Mouse (Mus musculus): ENCODE results near the gene Flvcr1. TPM values are rescaled to one million over a fixed set of nuclear protein-coding genes. Genes with fewer than 3 reads are reported as not detected.

The Flvcr1 gene
- polyA plus RNA-seq, 1 experiment from 2014 or later, result 7.8 TPM

GRCm38 (mm10) chr1:191045264-191045663 lies 19.3 kb upstream of the Flvcr1 start:
- no peak overlapping the region for H3K9ac ChIP-seq (replicated peaks; ENCODE audit: low read depth)

GRCm38 (mm10) chr1:191042688-191043087 lies 16.7 kb upstream of the Flvcr1 start:
- DNase-seq (ENCODE audit: low spot score), result no peak
- TF ChIP-seq EP300 (IDR thresholded peaks at IDR 0.05), result no peak
- no peak for TF ChIP-seq CTCF (IDR thresholded peaks at IDR 0.05)
- H3K9ac ChIP-seq (replicated peaks; ENCODE audit: low read depth), result no peak overlapping the region
- H3K4me1 ChIP-seq (ENCODE audit: insufficient read depth, low read depth, low read length), result no peaks in the 10 kb centered on the region
- no peaks in the 10 kb centered on the region for H3K36me3 ChIP-seq (ENCODE audit: insufficient read depth, low read length)
- ATAC-seq, result no peak
- H3K9me3 ChIP-seq (ENCODE audit: low read length), result no peaks in the 10 kb centered on the region
- no peak overlapping the region for H3K4me2 ChIP-seq (replicated peaks; ENCODE audit: low read depth, low read length)
- H3K27ac ChIP-seq (ENCODE audit: low read length), result no peak overlapping the region
- H3K27me3 ChIP-seq (replicated peaks; ENCODE audit: insufficient read depth, low read length), result no peaks in the 10 kb centered on the region
- 41% methylated on average over 3 of the region's 3 CpGs for WGBS
- H3K4me3 ChIP-seq (ENCODE audit: low read depth, low read length), result no peak overlapping the region

More at GRCm38 (mm10) chr1:191045264-191045663, 19.3 kb upstream of the Flvcr1 start:
- no peak overlapping the region for H3K4me3 ChIP-seq (ENCODE audit: low read depth, low read length)
- H3K36me3 ChIP-seq (ENCODE audit: insufficient read depth, low read length), result no peaks in the 10 kb centered on the region
- no peak overlapping the region for H3K4me2 ChIP-seq (replicated peaks; ENCODE audit: low read depth, low read length)
- no peaks in the 10 kb centered on the region for H3K4me1 ChIP-seq (ENCODE audit: insufficient read depth, low read depth, low read length)
- no peaks in the 10 kb centered on the region for H3K27me3 ChIP-seq (replicated peaks; ENCODE audit: insufficient read depth, low read length)
- TF ChIP-seq CTCF (IDR thresholded peaks at IDR 0.05) (no peak), EP300 (IDR thresholded peaks at IDR 0.05) (no peak)
- no peak overlapping the region for H3K27ac ChIP-seq (ENCODE audit: low read length)
- DNase-seq (ENCODE audit: low spot score) (no peak), ATAC-seq (no peak)
- WGBS, result 90% methylated on average over 2 of the region's 2 CpGs
- H3K9me3 ChIP-seq (ENCODE audit: low read length), result no peaks in the 10 kb centered on the region

- DNase-seq (ENCODE audit: low spot score) (no peak), ATAC-seq (no peak)
- Histone ChIP-seq H3K36me3 (ENCODE audit: insufficient read depth, low read length) (no peaks in the 10 kb centered on the region), H3K27me3 (replicated peaks; ENCODE audit: insufficient read depth, low read length) (no peaks in the 10 kb centered on the region), H3K9me3 (ENCODE audit: low read length) (no peaks in the 10 kb centered on the region), H3K9ac (replicated peaks; ENCODE audit: low read depth) (no peak overlapping the region), H3K4me1 (ENCODE audit: insufficient read depth, low read depth, low read length) (no peaks in the 10 kb centered on the region), H3K27ac (ENCODE audit: low read length) (no peak overlapping the region), H3K4me2 (replicated peaks; ENCODE audit: low read depth, low read length) (no peak overlapping the region), H3K4me3 (ENCODE audit: low read depth, low read length) (no peak overlapping the region)
- 70% methylated on average over 5 of the region's 5 CpGs for WGBS
- no peak for TF ChIP-seq CTCF (IDR thresholded peaks at IDR 0.05)
- no peak for TF ChIP-seq EP300 (IDR thresholded peaks at IDR 0.05)
Measured at GRCm38 (mm10) chr1:191042106-191042505, 16.1 kb upstream of the Flvcr1 start.

GRCm38 (mm10) chr1:191041352-191041751 lies 15.4 kb upstream of the Flvcr1 start:
- ATAC-seq (no peak), DNase-seq (ENCODE audit: low spot score) (no peak)
- Histone ChIP-seq H3K27me3 (replicated peaks; ENCODE audit: insufficient read depth, low read length) (no peaks in the 10 kb centered on the region), H3K4me1 (ENCODE audit: insufficient read depth, low read depth, low read length) (no peaks in the 10 kb centered on the region), H3K9ac (replicated peaks; ENCODE audit: low read depth) (no peak overlapping the region), H3K4me2 (replicated peaks; ENCODE audit: low read depth, low read length) (no peak overlapping the region), H3K36me3 (ENCODE audit: insufficient read depth, low read length) (no peaks in the 10 kb centered on the region), H3K27ac (ENCODE audit: low read length) (no peak overlapping the region), H3K9me3 (ENCODE audit: low read length) (no peaks in the 10 kb centered on the region), H3K4me3 (ENCODE audit: low read depth, low read length) (no peak overlapping the region)
- TF ChIP-seq CTCF (IDR thresholded peaks at IDR 0.05), result no peak
- no peak for TF ChIP-seq EP300 (IDR thresholded peaks at IDR 0.05)

GRCm38 (mm10) chr1:191037999-191038398 lies 12.0 kb upstream of the Flvcr1 start:
- 82% methylated on average over 4 of the region's 4 CpGs for WGBS
- ATAC-seq (no peak), DNase-seq (ENCODE audit: low spot score) (no peak)

GRCm38 (mm10) chr1:191036554-191037334 lies 10.8 kb upstream of the Flvcr1 start, which contains the start of gene Spata45:
TSS of gene Spata45 (plus strand) at chr1:191036639.
- ATAC-seq, result no peak
- H3K9ac ChIP-seq (replicated peaks; ENCODE audit: low read depth), result no peak within 1 kb of the TSS
- H3K36me3 ChIP-seq (ENCODE audit: insufficient read depth, low read length), result no peaks in the 10 kb centered on the region
- DNase-seq (ENCODE audit: low spot score), result no peak
- no peak within 1 kb of the TSS for H3K4me3 ChIP-seq (ENCODE audit: low read depth, low read length)
- no peak within 1 kb of the TSS for H3K4me2 ChIP-seq (replicated peaks; ENCODE audit: low read depth, low read length)
- H3K27ac ChIP-seq (ENCODE audit: low read length), result no peak within 1 kb of the TSS
- TF ChIP-seq CTCF (IDR thresholded peaks at IDR 0.05) (no peak), EP300 (IDR thresholded peaks at IDR 0.05) (no peak)
- no peaks in the 10 kb centered on the region for H3K4me1 ChIP-seq (ENCODE audit: insufficient read depth, low read depth, low read length)
- H3K27me3 ChIP-seq (replicated peaks; ENCODE audit: insufficient read depth, low read length), result no peaks in the 10 kb centered on the region
- no peaks in the 10 kb centered on the region for H3K9me3 ChIP-seq (ENCODE audit: low read length)
- 57% methylated on average over 6 of the region's 6 CpGs for WGBS

More at GRCm38 (mm10) chr1:191037999-191038398, 12.0 kb upstream of the Flvcr1 start:
- TF ChIP-seq EP300 (IDR thresholded peaks at IDR 0.05) (no peak), CTCF (IDR thresholded peaks at IDR 0.05) (no peak)
- Histone ChIP-seq H3K4me2 (replicated peaks; ENCODE audit: low read depth, low read length) (no peak overlapping the region), H3K27me3 (replicated peaks; ENCODE audit: insufficient read depth, low read length) (no peaks in the 10 kb centered on the region), H3K27ac (ENCODE audit: low read length) (no peak overlapping the region), H3K9me3 (ENCODE audit: low read length) (no peaks in the 10 kb centered on the region), H3K36me3 (ENCODE audit: insufficient read depth, low read length) (no peaks in the 10 kb centered on the region), H3K9ac (replicated peaks; ENCODE audit: low read depth) (no peak overlapping the region), H3K4me1 (ENCODE audit: insufficient read depth, low read depth, low read length) (no peaks in the 10 kb centered on the region), H3K4me3 (ENCODE audit: low read depth, low read length) (no peak overlapping the region)

Data from lung, postnatal 0 days (tissue).